Mouse (Mus musculus) thymus, adult 2 months (tissue): ENCODE results near the gene Tk1.

Experiments used
- CTCF ChIP-seq: fragments of 200-500 bp; IDR thresholded peaks from 2 replicates; pipeline ENCODE4 v1.5.1; 2012; ENCODE audit warnings: mild to moderate bottlenecking, control low read depth, low read length, moderate library complexity, borderline replicate concordance; ENCODE audit not compliant: control insufficient read depth, poor library complexity, insufficient read depth; ENCODE audit errors: extremely low read depth
- POLR2A ChIP-seq: fragments of 200-500 bp; IDR thresholded peaks from 2 replicates; pipeline ENCODE4 v1.6.1; 2012; ENCODE audit warnings: mild to moderate bottlenecking, low read length, control low read depth, moderate library complexity; ENCODE audit not compliant: control insufficient read depth, poor library complexity, insufficient read depth; ENCODE audit errors: extremely low read depth

DNA sequence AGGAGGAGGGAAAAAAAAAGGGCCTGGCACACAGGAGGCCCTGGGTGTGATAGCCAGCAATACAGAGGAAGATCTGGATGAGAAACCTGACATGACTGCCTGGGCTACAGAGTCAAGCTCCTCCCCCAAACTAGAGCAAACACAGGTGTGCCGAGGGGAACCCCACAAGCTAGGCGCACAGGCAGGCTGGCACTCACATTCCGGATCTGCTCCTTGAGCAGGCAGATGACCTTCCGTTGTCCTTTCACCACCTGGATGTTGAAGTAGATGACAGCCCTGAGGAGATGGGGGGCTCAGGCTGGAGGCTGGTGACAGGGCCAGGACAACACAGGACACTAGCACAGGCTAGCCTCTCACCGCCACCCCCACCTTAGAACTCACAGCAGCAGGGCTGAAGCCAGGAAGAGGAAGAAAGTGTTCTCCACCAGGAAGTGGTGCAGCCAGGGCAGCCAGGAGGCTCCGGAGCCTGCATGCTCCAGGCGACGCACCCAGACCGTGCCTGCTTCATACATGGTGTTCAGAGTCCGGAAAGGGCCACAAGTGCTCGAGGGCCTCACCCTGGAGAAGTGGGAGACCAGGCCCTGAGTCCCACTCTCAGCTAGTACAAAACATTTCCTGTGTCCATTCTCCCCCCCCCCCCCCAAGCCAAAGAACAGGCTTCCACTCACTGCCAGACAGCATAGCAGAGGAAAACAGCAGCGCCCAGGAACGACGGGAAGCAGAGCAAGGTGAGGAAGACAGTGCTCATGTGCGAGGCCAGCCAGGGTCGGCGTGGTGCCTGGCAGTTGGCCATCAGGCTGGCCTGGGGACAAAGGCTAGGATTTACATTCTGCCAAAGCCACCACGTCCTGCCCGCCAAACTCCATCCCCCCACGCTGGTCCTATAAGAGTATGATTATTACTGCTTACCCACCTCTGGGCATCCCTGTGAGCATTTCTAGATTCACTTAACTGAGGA, 56.9 kb downstream of the Tk1 start:
- TF ChIP-seq CTCF (no peak), POLR2A (no peak)
